Mouse (Mus musculus) lung, postnatal 0 days (tissue): ENCODE results near the gene Skp1a. TPM values are rescaled to one million over a fixed set of nuclear protein-coding genes. Genes with fewer than 3 reads are reported as not detected.

ENCODE experiments used
- ATAC-seq: fragments of 200-750 bp; cut with Nextera tagmentation; 2 replicates; pipeline ENCODE4 v1.8.0; 2017; ENCODE audit warnings: moderate library complexity
- DNase-seq: peaks from one replicate; pipeline ENCODE4 v3.0.0-alpha.2; 2016; ENCODE audit warnings: low spot score
- H3K27ac ChIP-seq: fragments of 300-500 bp; sonication (generic); 2 replicates; pipeline ENCODE4 v1.5.1; 2014; ENCODE audit warnings: antibody characterized with exemption, mild to moderate bottlenecking, low read length, mixed read lengths
- H3K27me3 ChIP-seq: fragments of 300-500 bp; sonication (generic); replicated peaks from 2 replicates; pipeline ENCODE4 v1.6.1; 2014; ENCODE audit warnings: low read length, mixed read lengths; ENCODE audit not compliant: insufficient read depth
- H3K36me3 ChIP-seq: fragments of 300-500 bp; sonication (generic); 2 replicates; pipeline ENCODE4 v1.6.1; 2014; ENCODE audit warnings: low read length, mixed read lengths; ENCODE audit not compliant: insufficient read depth
- H3K4me1 ChIP-seq: fragments of 300-500 bp; sonication (generic); 2 replicates; pipeline ENCODE4 v1.6.1; 2014; ENCODE audit warnings: antibody characterized with exemption, low read depth, low read length, mixed read lengths; ENCODE audit not compliant: insufficient read depth
- H3K4me2 ChIP-seq: fragments of 300-500 bp; sonication (generic); replicated peaks from 2 replicates; pipeline ENCODE4 v1.6.1; 2014; ENCODE audit warnings: low read depth, mild to moderate bottlenecking, low read length, moderate library complexity, mixed read lengths
- H3K4me3 ChIP-seq: fragments of 300-500 bp; sonication (generic); 2 replicates; pipeline ENCODE4 v1.5.1; 2014; ENCODE audit warnings: low read depth, low read length
- H3K9ac ChIP-seq: fragments of 300-500 bp; sonication (generic); replicated peaks from 2 replicates; pipeline ENCODE4 v1.6.1; 2014; ENCODE audit warnings: low read depth, mild to moderate bottlenecking
- H3K9me3 ChIP-seq: fragments of 300-500 bp; sonication (generic); 2 replicates; pipeline ENCODE4 v1.6.1; 2016; ENCODE audit warnings: low read length, mixed read lengths
- CTCF ChIP-seq: IDR thresholded peaks from 2 replicates; pipeline ENCODE4 v1.5.1; 2016; ENCODE audit warnings: antibody characterized with exemption, mild to moderate bottlenecking
- EP300 ChIP-seq: IDR thresholded peaks from 2 replicates; pipeline ENCODE4 v1.6.1; 2016; ENCODE audit warnings: antibody characterized with exemption, mild to moderate bottlenecking, control low read depth
- WGBS: fragments of 180-500 bp; shearing (Covaris S2); extraction: QIAGEN DNeasy Blood & Tissue Kit; methylation state at CpG from one replicate; pipeline ENCODE4 v1.1.7; 2014; 5-methylcytosine and 5-hydroxymethylcytosine counted together
- polyA plus RNA-seq: library from polyadenylated mRNA; unstranded; fragments of >200 nt; fragmentation: Nextera tagmentation; extraction: Ambion mirVana; gene quantifications from 2 replicates; pipeline ENCODE4 v1.2.1, GENCODE M21; 2015

The Skp1a gene
- polyA plus RNA-seq, 1 experiment from 2014 or later, result 552 TPM

DNA sequence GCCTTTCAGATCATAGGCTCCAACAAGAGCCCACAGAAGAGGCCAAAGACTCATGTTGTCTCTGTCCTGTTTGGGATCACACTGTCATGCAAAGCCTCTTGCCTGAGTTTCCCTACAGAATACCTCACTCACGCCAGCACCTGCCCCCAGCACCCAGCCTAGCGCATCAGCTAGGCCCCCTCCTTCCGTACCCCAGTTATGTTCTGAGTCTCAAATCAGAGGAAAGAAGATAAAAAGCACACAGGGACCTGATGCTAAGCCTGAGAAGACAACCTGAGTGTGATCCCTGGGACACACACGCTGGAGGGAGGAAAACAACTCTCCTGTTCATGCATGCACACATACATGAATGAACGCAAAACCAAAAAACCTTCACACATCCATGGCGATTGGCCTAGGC is 47.2 kb downstream of the Skp1a start:
- ATAC-seq, result no peak
- WGBS, result 93% methylated on average over 6 of the region's 6 CpGs
- no peak overlapping the region for H3K4me3 ChIP-seq
- DNase-seq, result no peak
- H3K4me1 ChIP-seq, result no peaks in the 10 kb centered on the region
- no peak overlapping the region for H3K9ac ChIP-seq
- H3K27me3 ChIP-seq, result no peaks in the 10 kb centered on the region
- no peak overlapping the region for H3K27ac ChIP-seq
- no peaks in the 10 kb centered on the region for H3K36me3 ChIP-seq
- TF ChIP-seq CTCF, result no peak
- TF ChIP-seq EP300, result no peak
- no peak overlapping the region for H3K4me2 ChIP-seq
- H3K9me3 ChIP-seq, result no peaks in the 10 kb centered on the region

DNA sequence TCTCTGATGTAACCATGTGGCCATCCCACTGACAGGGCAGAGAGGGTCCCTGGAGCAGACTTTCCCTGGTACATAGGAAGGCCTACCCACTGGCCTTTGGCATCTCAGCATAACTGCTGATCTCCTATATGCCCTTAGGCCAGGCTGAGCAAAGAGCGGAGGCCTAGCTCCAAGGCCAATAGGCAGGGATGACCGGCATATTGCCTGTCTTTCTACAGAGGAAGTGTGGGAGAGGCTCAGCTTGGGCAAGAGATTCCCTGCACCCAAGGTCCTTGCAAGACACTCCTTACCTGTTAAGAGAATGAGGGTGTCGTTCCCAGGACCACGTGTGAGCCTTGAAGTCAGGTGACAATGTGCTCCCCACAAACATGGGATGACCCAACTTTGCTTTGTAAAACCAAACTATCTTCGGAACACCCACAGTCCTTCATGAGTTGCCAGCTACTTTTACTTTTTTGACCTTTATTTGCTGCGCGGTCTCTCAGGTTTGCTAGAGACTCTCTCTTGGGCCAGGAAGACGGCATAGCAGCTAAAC is 47.9 kb downstream of the Skp1a start:
- 92% methylated on average over 8 of the region's 8 CpGs for WGBS

GRCm38 (mm10) chr11:52280566-52281455 is 49.0 kb downstream of the Skp1a start:
- Histone ChIP-seq H3K9me3 (no peaks in the 10 kb centered on the region), H3K27ac (no peak overlapping the region), H3K27me3 (no peaks in the 10 kb centered on the region), H3K4me1 (no peaks in the 10 kb centered on the region; the same call in 1 of the 2 replicates), H3K36me3 (no peaks in the 10 kb centered on the region), H3K9ac (no peak overlapping the region), H3K4me3 (no peak overlapping the region), H3K4me2 (no peak overlapping the region)
- DNase-seq, result no peak
- ATAC-seq, result no peak
- WGBS, result 88% methylated on average over 11 of the region's 11 CpGs
- TF ChIP-seq EP300 (no peak), CTCF (no peak)

More for the DNA sequence above, 47.9 kb downstream of the Skp1a start:
- Histone ChIP-seq H3K27ac (no peak overlapping the region), H3K27me3 (no peaks in the 10 kb centered on the region), H3K4me3 (no peak overlapping the region), H3K9ac (no peak overlapping the region), H3K9me3 (no peaks in the 10 kb centered on the region), H3K36me3 (no peaks in the 10 kb centered on the region), H3K4me2 (no peak overlapping the region), H3K4me1 (no peaks in the 10 kb centered on the region; the same call in 1 of the 2 replicates)
- ATAC-seq (no peak), DNase-seq (no peak)
- TF ChIP-seq EP300 (no peak), CTCF (no peak)

DNA sequence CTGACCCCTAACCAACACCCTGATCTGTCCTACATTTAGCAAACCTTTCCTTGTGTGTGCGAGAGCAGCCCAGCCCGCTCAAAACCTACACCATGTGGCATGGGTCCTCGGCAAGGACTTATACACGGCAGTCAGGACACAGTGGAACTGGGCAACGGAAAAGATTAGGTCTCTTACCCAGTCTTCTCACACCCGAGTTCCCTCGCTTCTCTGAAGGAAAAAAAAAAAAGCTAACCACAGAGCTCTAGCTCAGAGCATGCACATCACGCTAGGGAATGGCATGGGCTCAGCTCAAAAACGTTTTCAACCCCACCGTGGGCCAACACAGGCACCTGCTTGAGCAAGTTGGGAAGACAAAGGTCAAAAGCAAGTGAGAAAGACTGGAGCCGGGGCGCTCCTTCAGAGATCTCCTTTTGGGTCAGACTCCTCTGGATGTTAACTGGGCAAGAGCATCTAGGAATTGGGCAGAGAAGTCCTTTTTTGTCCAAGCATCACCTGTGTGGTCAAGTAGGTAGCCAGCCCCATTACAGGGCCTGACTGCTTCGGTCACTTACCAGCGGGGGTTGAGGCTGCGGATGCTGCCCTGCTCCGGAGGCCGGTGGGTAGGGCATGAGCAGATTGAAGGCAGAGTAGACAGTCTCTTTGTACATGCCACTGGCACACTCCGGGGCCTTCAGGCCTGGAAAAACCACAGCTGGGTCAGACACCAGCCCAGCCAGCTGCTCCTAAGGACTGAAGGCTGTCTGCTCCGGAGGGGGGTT is 50.0 kb downstream of the Skp1a start:
- 59% methylated on average over 19 of the region's 19 CpGs for WGBS
- H3K4me3 ChIP-seq, result peak overlapping the region; percentile 78
- no peak overlapping the region for H3K27ac ChIP-seq
- ATAC-seq (no peak), DNase-seq (no peak)
- no peaks in the 10 kb centered on the region for H3K27me3 ChIP-seq
- no peaks in the 10 kb centered on the region for H3K36me3 ChIP-seq
- no peaks in the 10 kb centered on the region; the same call in 1 of the 2 replicates for H3K4me1 ChIP-seq
- TF ChIP-seq CTCF (no peak), EP300 (no peak)
- H3K9me3 ChIP-seq, result no peaks in the 10 kb centered on the region
- H3K4me2 ChIP-seq, result peak overlapping the region; percentile 95
- 0 out of 2 replicates have a peak overlapping the region, but pooled peaks have one; percentile 1 for H3K9ac ChIP-seq

DNA sequence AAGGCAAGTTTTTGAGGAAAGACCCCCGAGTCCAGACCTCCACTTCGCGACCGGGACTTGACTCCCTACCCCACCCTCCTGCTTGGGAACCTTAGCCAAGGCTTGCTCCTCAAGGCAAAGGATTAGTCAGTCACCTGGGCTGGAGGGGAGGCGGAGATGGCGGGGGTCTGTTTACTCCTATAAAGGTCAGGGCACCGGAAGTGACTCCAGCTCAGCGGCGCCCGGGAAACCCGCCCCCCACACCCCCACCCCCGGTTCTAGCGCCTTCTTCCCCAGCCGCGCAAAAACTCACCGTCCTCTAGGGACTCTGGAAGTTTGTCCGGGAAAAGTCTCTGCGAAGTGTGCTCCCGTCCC is 50.6 kb downstream of the Skp1a start:
- H3K4me3 ChIP-seq, result peak overlapping the region; percentile 78
- 1% methylated on average over 17 of the region's 19 CpGs for WGBS
- peak overlapping the region; percentile 70 for H3K9ac ChIP-seq
- H3K27ac ChIP-seq, result peak overlapping the region; percentile 85
- peak; percentile 16 for ATAC-seq
- H3K4me1 ChIP-seq, result no peaks in the 10 kb centered on the region; the same call in 1 of the 2 replicates
- H3K36me3 ChIP-seq, result no peaks in the 10 kb centered on the region
- TF ChIP-seq EP300 (no peak), CTCF (no peak)
- no peaks in the 10 kb centered on the region for H3K9me3 ChIP-seq
- H3K4me2 ChIP-seq, result peak overlapping the region; percentile 95
- H3K27me3 ChIP-seq, result no peaks in the 10 kb centered on the region
- DNase-seq, result peak; percentile 51
